Comparison of ENCODE assay signal across 28 mouse cellular contexts in genomic region chr7:118274851-118275250, GRCm38 (mm10). TPM values are rescaled to one million over a fixed set of nuclear protein-coding genes. Genes with fewer than 3 reads are reported as not detected.
DNase-seq lines count a peak whose midpoint lies in the region; ATAC-seq and TF ChIP-seq lines count a peak whose summit lies in the region.
"Had no signal": no experiment of that assay in that cellular context is flagged by ENCODE, and none has a peak within 500 bp of the region (broad histone marks: within the 10 kb centered on the region; RNA-seq: fewer than 3 reads in every experiment).

No protein-coding gene starts in this region.

- no peak overlapping the region; the same call in 1 of the 2 replicates for H3K9ac ChIP-seq in CH12.LX (ENCODE audit: insufficient read depth, low read depth)
- H3K9ac ChIP-seq in forebrain, postnatal 0 days = no peak overlapping the region
- H3K9ac ChIP-seq: embryonic facial prominence, embryonic 15.5 days; forebrain, embryonic 13.5 days; heart, embryonic 13.5 days; hindbrain, embryonic 14.5 days; kidney, embryonic 15.5 days; liver, embryonic 14.5 days; neural tube, embryonic 13.5 days had no signal

- no peak for TF ChIP-seq RAD21 in CH12.LX (IDR thresholded peaks at IDR 0.05; ENCODE audit: low read depth, low read length)

- no peaks in the 10 kb centered on the region for H3K36me3 ChIP-seq in CH12.LX (replicated peaks in 1 of 2; ENCODE audit: control insufficient read depth in 1 of 2, insufficient read depth in 1 of 2, low read length in 1 of 2)
- no peaks in the 10 kb centered on the region for H3K36me3 ChIP-seq in forebrain, postnatal 0 days (ENCODE audit: insufficient read depth)
- H3K36me3 ChIP-seq: embryonic facial prominence, embryonic 10.5 days; embryonic facial prominence, embryonic 15.5 days; G1E; heart, embryonic 13.5 days; kidney, embryonic 15.5 days; neural tube, embryonic 13.5 days had no signal

- no peaks in the 10 kb centered on the region for H3K27me3 ChIP-seq in CH12.LX (replicated peaks)
- no peaks in the 10 kb centered on the region for H3K27me3 ChIP-seq in forebrain, postnatal 0 days (ENCODE audit: insufficient read depth, low read length)
- H3K27me3 ChIP-seq: embryonic facial prominence, embryonic 15.5 days; forebrain, embryonic 13.5 days; heart, embryonic 13.5 days; kidney, embryonic 15.5 days; Patski had no signal

- in situ Hi-C loops in CH12.LX (cut with MboI; ENCODE audit: low pct_ligation_motif_present, low pct_unique_long_range_greater_than_20kb, low sequenced_read_pairs) = no loop called here

- no peak for TF ChIP-seq EP300 in CH12.LX (IDR thresholded peaks at IDR 0.05; ENCODE audit: low read length)

- TF ChIP-seq CTCF in CH12.LX (conservative IDR thresholded peaks at IDR 0.05 in 1 of 2, IDR thresholded peaks at IDR 0.05 in 1 of 2; ENCODE audit: low read depth in 2 of 2, low read length in 2 of 2) = no peak
- no peak for TF ChIP-seq CTCF in forebrain, postnatal 0 days (IDR thresholded peaks at IDR 0.05; ENCODE audit: low read depth)

- TF ChIP-seq POLR2A in CH12.LX (IDR thresholded peaks at IDR 0.05; ENCODE audit: low read depth, low read length) = no peak

- DNase-seq in CH12.LX (ENCODE audit: extremely low read depth) = no peak
- DNase-seq in thymus, postnatal 0 days (ENCODE audit: low spot score) = peak; percentile 40
- DNase-seq in thymus, postnatal 4 days = peak; percentile 63
- no peak for DNase-seq in gastrocnemius, postnatal 10 days
- no peak for DNase-seq in natural killer cell, adult 2 months (ENCODE audit: low spot score in 2 of 2)
- DNase-seq in forebrain, postnatal 0 days = no peak
- DNase-seq: adrenal gland, postnatal 25 days; cerebellum, adult 11-12 months; cerebellum, postnatal 10 days; gastrocnemius, postnatal 25 days; kidney, adult 11 months; kidney, postnatal 25 days; liver; lung, adult 2 months; lung, postnatal 10 days had no signal

- dilution Hi-C loops in CH12.LX (cut with MboI; ENCODE audit: extremely low pct_ligation_motif_present, extremely low pct_unique_long_range_greater_than_20kb, low sequenced_read_pairs) = no loop called here

- 95% methylated on average over 5 of the region's 5 CpGs for WGBS in forebrain, postnatal 0 days

- H3K9me3 ChIP-seq in CH12.LX (replicated peaks; ENCODE audit: low read length) = peaks cover 3% of the 10 kb centered on the region
- H3K9me3 ChIP-seq in forebrain, postnatal 0 days (ENCODE audit: low read length) = no peaks in the 10 kb centered on the region
- H3K9me3 ChIP-seq: embryonic facial prominence, embryonic 10.5 days; embryonic facial prominence, embryonic 15.5 days; forebrain, embryonic 13.5 days; G1E; heart, embryonic 13.5 days; kidney, embryonic 15.5 days; neural tube, embryonic 13.5 days had no signal

- H3K79me2 ChIP-seq in CH12.LX (replicated peaks; ENCODE audit: control insufficient read depth, extremely low read depth, insufficient read depth, poor library complexity, severe bottlenecking) = no peaks in the 10 kb centered on the region

- H3K4me2 ChIP-seq in CH12.LX (ENCODE audit: insufficient read depth, low read depth, poor library complexity, severe bottlenecking) = peak overlapping the region; percentile 12; the same call in 1 of the 2 replicates
- no peak overlapping the region for H3K4me2 ChIP-seq in forebrain, postnatal 0 days (ENCODE audit: low read depth)
- H3K4me2 ChIP-seq: embryonic facial prominence, embryonic 15.5 days; forebrain, embryonic 13.5 days; heart, embryonic 13.5 days; hindbrain, embryonic 14.5 days; kidney, embryonic 15.5 days; midbrain, embryonic 11.5 days; neural tube, embryonic 13.5 days had no signal

- 0 out of 2 replicates have a peak, but pooled peaks have one; percentile 10 for ATAC-seq in megakaryocyte progenitor cell, adult 5-6 weeks (replicated peaks; ENCODE audit: poor library complexity)
- no peak for ATAC-seq in forebrain, postnatal 0 days
- ATAC-seq: forebrain, embryonic 13.5 days; midbrain, embryonic 16.5 days; Patski had no signal

- H3K4me1 ChIP-seq in CH12.LX (ENCODE audit: control insufficient read depth in 1 of 2, insufficient read depth in 2 of 2) = peaks cover 21 to 54% of the 10 kb centered on the region in 2 experiments
- no peaks in the 10 kb centered on the region for H3K4me1 ChIP-seq in forebrain, postnatal 0 days (ENCODE audit: insufficient read depth)
- H3K4me1 ChIP-seq: forebrain, embryonic 13.5 days; heart, embryonic 13.5 days; neural tube, embryonic 13.5 days had no signal

- H3K4me3 ChIP-seq in CH12.LX (replicated peaks in 1 of 3; ENCODE audit: low read depth in 2 of 3, low read length in 2 of 3, poor library complexity in 1 of 3) = peak overlapping the region in 1 of 3 experiments; percentile 4
- no peak overlapping the region for H3K4me3 ChIP-seq in forebrain, postnatal 0 days (ENCODE audit: low read depth, low read length)
- H3K4me3 ChIP-seq: embryonic facial prominence, embryonic 10.5 days; embryonic facial prominence, embryonic 15.5 days; forebrain, embryonic 13.5 days; heart, embryonic 13.5 days; kidney, embryonic 15.5 days; neural tube, embryonic 13.5 days had no signal

- no peak overlapping the region; the same call in 1 of the 2 replicates for H3K27ac ChIP-seq in CH12.LX (ENCODE audit: insufficient read depth, low read depth)
- no peak overlapping the region for H3K27ac ChIP-seq in forebrain, postnatal 0 days (ENCODE audit: low read depth, low read length)
- H3K27ac ChIP-seq: embryonic facial prominence, embryonic 10.5 days; embryonic facial prominence, embryonic 15.5 days; forebrain, embryonic 13.5 days; heart, embryonic 13.5 days; hindbrain, embryonic 14.5 days; kidney, embryonic 15.5 days; liver, embryonic 14.5 days; neural tube, embryonic 13.5 days had no signal

TF ChIP-seq in CH12.LX, 34 proteins besides CTCF, POLR2A, EP300 and RAD21:
- TF ChIP-seq UBTF (IDR thresholded peaks at IDR 0.05; ENCODE audit: low read depth, low read length) (no peak), POLR2AphosphoS2 (IDR thresholded peaks at IDR 0.05; ENCODE audit: low read depth, low read length) (no peak), MEF2A (IDR thresholded peaks at IDR 0.05; ENCODE audit: borderline replicate concordance, low read depth, low read length) (no peak), CHD2 (IDR thresholded peaks at IDR 0.05; ENCODE audit: low read length) (no peak), ZC3H11A (IDR thresholded peaks at IDR 0.05; ENCODE audit: low read depth, low read length) (no peak), SIN3A (IDR thresholded peaks at IDR 0.05; ENCODE audit: low read length) (no peak), MAFK (IDR thresholded peaks at IDR 0.05; ENCODE audit: insufficient replicate concordance, low read length) (no peak), ETS1 (conservative IDR thresholded peaks at IDR 0.05; ENCODE audit: low read depth, low read length) (no peak), GABPA (IDR thresholded peaks at IDR 0.05; ENCODE audit: insufficient replicate concordance, low read depth, low read length) (no peak), PAX5 (IDR thresholded peaks at IDR 0.05; ENCODE audit: low read length) (no peak), JUN (IDR thresholded peaks at IDR 0.05; ENCODE audit: insufficient read depth, low read depth, low read length) (no peak), TCF12 (IDR thresholded peaks at IDR 0.05; ENCODE audit: low read depth, low read length) (no peak)

RNA-seq across cellular contexts. Expression of gene Smg1, which starts 31.4 kb away (rescaled TPM):
- total RNA-seq in CH12.LX (2012; rRNA removed) (28.0 and 29.2 TPM in 2 replicates), CH12.LX (2014; rRNA removed) (16.1 and 17.7 TPM in 2 replicates)
- 33.2 and 35.0 TPM in 2 replicates for polyA plus RNA-seq in CH12.LX (2012; ENCODE audit: insufficient read length, low read depth)
- total RNA-seq in megakaryocyte progenitor cell, adult 5-6 weeks (2015) = 46.1 and 59.4 TPM in 2 replicates
- 36.5 and 48.0 TPM in 2 replicates for total RNA-seq in megakaryocyte progenitor cell, adult 5-6 weeks (2017)
- 24.0 and 31.4 TPM in 2 replicates for polyA plus RNA-seq in thymus, postnatal 0 days (2015; fragmentation: Nextera tagmentation; extraction: Ambion mirVana)
- 10 to 100 TPM; 27.1 to 36.2 TPM for total RNA-seq in gastrocnemius, postnatal 10 days (2021)
- total RNA-seq in forebrain, postnatal 0 days (2014; rRNA removed) = 46.1 and 57.4 TPM in 2 replicates
- polyA plus RNA-seq in forebrain, postnatal 0 days (2015; fragmentation: Nextera tagmentation; extraction: Ambion mirVana) = 7.2 and 14.2 TPM in 2 replicates

Comparison
In these comparisons a context has a peak if more than half of its experiments do, and no peak if none do; other contexts are left out.
1. DNase-seq: peak in thymus, postnatal 0 days (single experiment) and thymus, postnatal 4 days (single experiment); none in CH12.LX (single experiment), gastrocnemius, postnatal 10 days (single experiment), natural killer cell, adult 2 months (0 of 2) and forebrain, postnatal 0 days (single experiment).